Comparison of ENCODE assay signal across 19 mouse cellular contexts in the genomic region with DNA sequence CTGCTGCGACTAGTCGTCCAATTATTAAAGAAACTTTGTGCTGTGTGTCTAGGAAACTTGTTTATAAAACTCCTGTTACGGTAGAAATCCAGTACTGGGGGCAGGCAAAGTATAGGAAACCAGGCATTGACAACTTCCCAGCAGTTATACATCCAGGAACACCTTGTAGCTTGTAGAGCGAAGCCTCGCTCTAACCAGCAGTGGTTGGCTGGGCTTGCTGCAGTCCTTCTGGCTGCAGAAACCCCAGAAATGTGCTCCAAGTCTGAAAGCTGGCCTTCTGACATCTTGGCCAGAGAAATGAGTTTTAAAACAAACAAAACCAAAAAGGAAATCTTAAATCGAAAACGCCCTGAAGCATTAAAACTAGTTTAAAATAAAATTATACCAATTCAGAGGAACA.
DNase-seq lines count a peak whose midpoint lies in the region; ATAC-seq and TF ChIP-seq lines count a peak whose summit lies in the region.
"Had no signal": no experiment of that assay in that cellular context is flagged by ENCODE, and none has a peak within 500 bp of the region (broad histone marks: within the 10 kb centered on the region; RNA-seq: fewer than 3 reads in every experiment).

No protein-coding gene starts in this region.

- intact Hi-C loops in gastrocnemius, postnatal 14 days (cut with DNase I; ENCODE audit: low total_unique reads), result no loop called here

- no peaks in the 10 kb centered on the region for H3K27me3 ChIP-seq in heart, embryonic 11.5 days (ENCODE audit: control insufficient read depth, insufficient read depth, low read length)
- H3K27me3 ChIP-seq in lung, embryonic 14.5 days (ENCODE audit: insufficient read depth, low read length), result no peaks in the 10 kb centered on the region
- H3K27me3 ChIP-seq: embryonic facial prominence, embryonic 13.5 days; forebrain, embryonic 13.5 days; hindbrain, embryonic 13.5 days; intestine, embryonic 15.5 days had no signal

- no peak for TF ChIP-seq POLR2A in lung, adult 2 months (IDR thresholded peaks at IDR 0.05; ENCODE audit: borderline replicate concordance, extremely low read depth, low read depth, low read length)

- H3K4me3 ChIP-seq in heart, embryonic 11.5 days (ENCODE audit: low read depth, low read length), result no peak overlapping the region
- no peak overlapping the region for H3K4me3 ChIP-seq in lung, embryonic 14.5 days (ENCODE audit: low read depth, low read length)
- H3K4me3 ChIP-seq in lung, adult 2 months (replicated peaks; ENCODE audit: extremely low read depth, low read depth, low read length), result no peak overlapping the region
- H3K4me3 ChIP-seq: embryonic facial prominence, embryonic 13.5 days; forebrain, embryonic 13.5 days; heart, adult 2 months; hindbrain, embryonic 13.5 days; intestine, embryonic 15.5 days had no signal

- TF ChIP-seq CTCF in lung, embryonic 14.5 days (IDR thresholded peaks at IDR 0.05; ENCODE audit: low read depth), result no peak
- no peak for TF ChIP-seq CTCF in lung, adult 2 months (IDR thresholded peaks at IDR 0.05; ENCODE audit: insufficient read depth, low read length)

- H3K36me3 ChIP-seq in heart, embryonic 11.5 days (ENCODE audit: control insufficient read depth, insufficient read depth, low read length), result no peaks in the 10 kb centered on the region
- H3K36me3 ChIP-seq in lung, embryonic 14.5 days (ENCODE audit: insufficient read depth), result no peaks in the 10 kb centered on the region
- H3K36me3 ChIP-seq: embryonic facial prominence, embryonic 13.5 days; hindbrain, embryonic 13.5 days; intestine, embryonic 15.5 days had no signal

- no peak for ATAC-seq in heart, embryonic 11.5 days (replicated peaks; ENCODE audit: insufficient number of reproducible peaks, low FRiP score, low TSS enrichment)
- ATAC-seq in lung, embryonic 14.5 days (ENCODE audit: insufficient read depth), result peak; percentile 47; the same call in 1 of the 2 replicates
- ATAC-seq: forebrain, embryonic 13.5 days; forebrain, postnatal 0 days; intestine, embryonic 15.5 days had no signal

- no peaks in the 10 kb centered on the region for H3K4me1 ChIP-seq in heart, embryonic 11.5 days (ENCODE audit: control insufficient read depth, insufficient read depth, low read length)
- H3K4me1 ChIP-seq in lung, embryonic 14.5 days (ENCODE audit: insufficient read depth), result no peaks in the 10 kb centered on the region
- H3K4me1 ChIP-seq in lung, adult 2 months (ENCODE audit: control insufficient read depth, insufficient read depth, low read length), result no peaks in the 10 kb centered on the region; the same call in 1 of the 2 replicates
- H3K4me1 ChIP-seq: forebrain, embryonic 13.5 days; intestine, embryonic 15.5 days had no signal

- peak; percentile 26 for DNase-seq in heart, adult 8-10 months (ENCODE audit: low spot score)
- peak; percentile 66 for DNase-seq in lung, embryonic 14.5 days
- DNase-seq in lung, adult 2 months, result no peak
- DNase-seq in gastrocnemius, postnatal 14 days, result peak; percentile 28
- peak; percentile 31 for DNase-seq in skeletal muscle tissue, adult 2 months (ENCODE audit: low read depth, low spot score)
- DNase-seq in thymus, postnatal 36 days, result no peak
- DNase-seq: adrenal gland, adult 2 months; adrenal gland, postnatal 25 days; cerebellum, adult 18-20 months; cerebellum, adult 9-11 months; cerebellum, postnatal 36 days; forebrain, postnatal 0 days; kidney, adult 18-20 months had no signal

- no peak overlapping the region for H3K4me2 ChIP-seq in heart, embryonic 11.5 days
- no peak overlapping the region for H3K4me2 ChIP-seq in lung, embryonic 14.5 days
- H3K4me2 ChIP-seq: embryonic facial prominence, embryonic 13.5 days; forebrain, embryonic 13.5 days; hindbrain, embryonic 13.5 days; intestine, embryonic 15.5 days had no signal

- no peak overlapping the region for H3K9ac ChIP-seq in heart, embryonic 11.5 days (ENCODE audit: low read depth, low read length)
- no peak overlapping the region for H3K9ac ChIP-seq in lung, embryonic 14.5 days
- H3K9ac ChIP-seq: embryonic facial prominence, embryonic 13.5 days; forebrain, embryonic 13.5 days; forebrain, postnatal 0 days; hindbrain, embryonic 13.5 days; intestine, embryonic 15.5 days had no signal

- no peak overlapping the region for H3K27ac ChIP-seq in heart, embryonic 11.5 days (ENCODE audit: low read depth, low read length)
- no peak overlapping the region for H3K27ac ChIP-seq in lung, embryonic 14.5 days (ENCODE audit: low read depth)
- H3K27ac ChIP-seq: embryonic facial prominence, embryonic 13.5 days; forebrain, embryonic 13.5 days; heart, adult 2 months; hindbrain, embryonic 13.5 days; intestine, embryonic 15.5 days had no signal

- 88% methylated on average over 7 of the region's 7 CpGs for WGBS in heart, embryonic 11.5 days (ENCODE audit: insufficient replicate concordance)
- 60% methylated on average over 7 of the region's 7 CpGs for WGBS in lung, embryonic 14.5 days
- 71% methylated on average over 7 of the region's 7 CpGs for WGBS in lung, adult 2 months

- no peaks in the 10 kb centered on the region for H3K9me3 ChIP-seq in heart, embryonic 11.5 days (replicated peaks; ENCODE audit: control insufficient read depth, low read length)
- no peaks in the 10 kb centered on the region for H3K9me3 ChIP-seq in lung, embryonic 14.5 days (ENCODE audit: low read depth, low read length)
- H3K9me3 ChIP-seq: embryonic facial prominence, embryonic 13.5 days; forebrain, embryonic 13.5 days; hindbrain, embryonic 13.5 days; intestine, embryonic 15.5 days had no signal

Comparison
In these comparisons a context has a peak if more than half of its experiments do, and no peak if none do; other contexts are left out.
1. DNase-seq: peak in heart, adult 8-10 months (single experiment), lung, embryonic 14.5 days (single experiment), gastrocnemius, postnatal 14 days (single experiment) and skeletal muscle tissue, adult 2 months (single experiment); none in lung, adult 2 months (single experiment) and thymus, postnatal 36 days (0 of 2).